Mouse (Mus musculus) kidney, adult 2 months (tissue): ENCODE results near the gene Raver2. TPM values are rescaled to one million over a fixed set of nuclear protein-coding genes. Genes with fewer than 3 reads are reported as not detected.

Source experiments
- DNase-seq: peaks from one replicate; pipeline ENCODE4 v3.0.0; 2021
- H3K27ac ChIP-seq: fragments of 200-500 bp; 2 replicates; pipeline ENCODE4 v1.5.1; 2012; ENCODE audit warnings: low read depth, low read length, control low read depth, inconsistent platforms; ENCODE audit not compliant: insufficient read depth
- H3K27me3 ChIP-seq: fragments of 200-500 bp; replicated peaks from 2 replicates; pipeline ENCODE4 v1.6.1; 2012; ENCODE audit warnings: mild to moderate bottlenecking, moderate library complexity, low read length, inconsistent platforms; ENCODE audit not compliant: control insufficient read depth, insufficient read depth
- H3K36me3 ChIP-seq: fragments of 200-500 bp; 2 replicates; pipeline ENCODE4 v1.6.1; 2012; ENCODE audit warnings: mild to moderate bottlenecking, moderate library complexity, low read length, inconsistent platforms; ENCODE audit not compliant: control insufficient read depth, insufficient read depth
- H3K4me1 ChIP-seq: fragments of 200-500 bp; 2 replicates; pipeline ENCODE4 v1.6.1; 2011; ENCODE audit warnings: low read length; ENCODE audit not compliant: control insufficient read depth, insufficient read depth
- H3K4me3 ChIP-seq: fragments of 200-500 bp; 2 replicates; pipeline ENCODE4 v1.5.1; 2011; ENCODE audit warnings: mild to moderate bottlenecking, low read depth, low read length, control low read depth; ENCODE audit not compliant: insufficient read depth
- CTCF ChIP-seq: fragments of 200-500 bp; conservative IDR thresholded peaks from 2 replicates; pipeline ENCODE4 v1.5.1; 2011; ENCODE audit warnings: low read depth, mild to moderate bottlenecking, control low read depth, low read length, moderate library complexity, mixed read lengths; ENCODE audit not compliant: insufficient read depth, insufficient read length
- POLR2A ChIP-seq: fragments of 200-500 bp; IDR thresholded peaks from one replicate; pipeline ENCODE4 v1.6.1; 2011; ENCODE audit warnings: low read depth, low read length, control low read depth
- WGBS: fragments of 180-500 bp; shearing (Covaris S2); methylation state at CpG from one replicate; pipeline ENCODE4 v1.1.7; 2018; 5-methylcytosine and 5-hydroxymethylcytosine counted together
- polyA plus RNA-seq: library from polyadenylated mRNA; depleted of rRNA; stranded (reverse); fragments of >200 nt; gene quantifications from 2 replicates; pipeline ENCODE4 v1.2.3, GENCODE M21; 2012; rRNA removed

The Raver2 gene
- polyA plus RNA-seq, 1 experiment, result 2.3 TPM

DNA sequence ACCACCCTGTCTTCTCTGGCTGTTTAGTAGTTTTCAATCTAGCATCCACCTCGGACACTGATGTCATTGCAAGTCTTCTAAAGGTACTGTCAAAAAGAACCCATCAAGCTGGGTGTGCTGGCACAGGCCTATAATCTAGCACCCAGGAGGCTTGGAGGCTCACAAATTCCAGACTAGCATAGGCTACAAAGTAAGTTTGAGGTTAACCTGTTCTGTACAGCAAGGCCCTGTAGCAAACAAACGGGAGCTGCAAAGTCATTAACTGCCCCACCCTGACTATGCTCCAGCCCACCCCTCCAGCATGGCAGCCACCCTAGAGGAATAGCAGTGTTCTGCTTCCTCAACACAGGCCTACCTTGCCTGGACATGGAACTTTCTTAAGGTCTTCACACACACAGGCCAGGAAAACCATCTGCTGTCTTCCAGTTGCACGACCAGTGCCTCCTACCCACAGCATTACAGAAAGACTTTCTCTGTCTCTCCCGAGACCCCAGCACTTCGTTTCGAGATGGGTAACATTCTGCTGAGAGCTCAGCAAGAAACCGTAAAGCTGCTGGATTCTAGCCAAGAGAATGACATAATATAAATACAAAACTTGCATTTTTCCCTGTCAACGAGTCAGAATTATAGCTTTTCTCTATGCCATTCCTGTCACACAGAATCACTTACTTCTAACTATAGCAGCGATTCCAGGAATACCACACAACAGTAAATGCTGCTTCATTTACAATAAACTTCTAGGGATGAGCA is 128.8 kb downstream of the Raver2 start:
- Histone ChIP-seq H3K4me3 (no peak overlapping the region), H3K36me3 (no peaks in the 10 kb centered on the region), H3K27ac (no peak overlapping the region), H3K27me3 (no peaks in the 10 kb centered on the region), H3K4me1 (peaks cover 18% of the 10 kb centered on the region)
- TF ChIP-seq POLR2A (no peak), CTCF (no peak)
- DNase-seq, result no peak
- WGBS, result 61% methylated on average over 9 of the region's 9 CpGs

- Histone ChIP-seq H3K27ac (no peak overlapping the region), H3K4me3 (no peak overlapping the region), H3K36me3 (no peaks in the 10 kb centered on the region), H3K27me3 (no peaks in the 10 kb centered on the region), H3K4me1 (peaks cover 16% of the 10 kb centered on the region)
- peak; percentile 87 for DNase-seq
- 21% methylated on average over 2 of the region's 2 CpGs for WGBS
- TF ChIP-seq POLR2A (no peak), CTCF (peak; percentile 70)
Measured at GRCm38 (mm10) chr4:101198333-101198732, 129.6 kb downstream of the Raver2 start.

DNA sequence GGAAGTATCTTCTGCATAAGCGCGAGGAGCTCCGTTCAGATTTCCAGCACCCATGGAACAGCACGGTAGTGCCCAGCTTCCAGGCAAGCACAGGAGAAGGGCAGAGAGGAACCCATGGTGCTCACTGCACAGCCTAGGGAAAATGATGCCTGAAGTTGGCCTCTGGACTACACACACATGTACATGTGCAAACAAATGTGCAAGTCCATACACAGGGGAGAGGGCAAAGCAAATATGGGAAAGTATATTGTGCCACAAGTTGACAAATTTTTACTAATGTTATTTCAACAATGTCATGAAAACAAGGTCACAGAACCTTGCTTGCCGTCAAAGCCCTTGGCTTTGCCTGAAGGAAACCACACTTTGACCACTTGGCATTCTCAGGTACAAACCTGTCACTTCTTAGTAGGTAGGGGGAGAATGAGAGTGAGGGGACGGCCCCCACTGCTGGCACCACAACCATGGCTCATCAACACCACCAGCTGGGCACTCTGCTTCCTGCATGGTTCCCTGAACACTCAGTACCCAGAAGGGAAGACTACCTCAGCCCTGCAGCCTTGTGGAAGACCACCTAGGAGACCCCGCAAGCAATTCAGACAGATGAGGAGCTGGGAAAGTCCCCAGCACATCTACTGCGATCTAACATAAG is 130.8 kb downstream of the Raver2 start:
- Histone ChIP-seq H3K36me3 (no peaks in the 10 kb centered on the region), H3K27me3 (no peaks in the 10 kb centered on the region), H3K4me3 (no peak overlapping the region), H3K27ac (no peak overlapping the region), H3K4me1 (peaks cover 16% of the 10 kb centered on the region)
- TF ChIP-seq POLR2A (no peak), CTCF (no peak)
- DNase-seq, result no peak
- 83% methylated on average over 8 of the region's 8 CpGs for WGBS

Other genes starting within 250 kb of the Raver2 start
- gene Gm10577, start 48.3 kb upstream of the Raver2 start, polyA plus RNA-seq, result not detected in 2 replicates
- gene Jak1, start 196.3 kb downstream of the Raver2 start, polyA plus RNA-seq, result 38.5 and 46.5 TPM in 2 replicates